Mouse (Mus musculus) myocyte (in vitro differentiated cells): ENCODE results near the gene Nosip. TPM values are rescaled to one million over a fixed set of nuclear protein-coding genes. Genes with fewer than 3 reads are reported as not detected.
A peak's percentile ranks its signal among the peaks of the same experiment; 100 is the strongest.
"Not testable (repeated sequence)": the region's sequence is repeated elsewhere in the genome, so short reads cannot be mapped to it uniquely, and the experiment has no call there.

Experiments
- H3K27me3 ChIP-seq: one replicate; pipeline ENCODE4 v1.6.1; 2011; ENCODE audit not compliant: control insufficient read depth, insufficient read depth, insufficient read length
- H3K36me3 ChIP-seq: one replicate; pipeline ENCODE4 v1.6.1; 2011; ENCODE audit not compliant: control insufficient read depth, insufficient read depth
- H3K4me2 ChIP-seq: one replicate; pipeline ENCODE4 v1.6.1; 2011; ENCODE audit warnings: low read depth, control low read depth
- H3K4me3 ChIP-seq: one replicate; pipeline ENCODE4 v1.5.1; 2011; ENCODE audit warnings: mild to moderate bottlenecking, control low read depth, moderate library complexity
- H3K79me2 ChIP-seq: one replicate; pipeline ENCODE4 v1.6.1; 2011; ENCODE audit not compliant: control insufficient read depth, insufficient read depth
- H3ac ChIP-seq: one replicate; pipeline ENCODE4 v1.6.1; 2011; ENCODE audit not compliant: control insufficient read depth, insufficient read length
- CEBPB ChIP-seq: IDR thresholded peaks from 2 replicates; pipeline ENCODE4 v1.6.1; 2011; ENCODE audit warnings: mild to moderate bottlenecking, moderate library complexity; ENCODE audit not compliant: poor library complexity, insufficient read depth, severe bottlenecking
- E2F4 ChIP-seq: IDR thresholded peaks from one replicate; pipeline ENCODE4 v1.6.1; 2011; ENCODE audit warnings: mild to moderate bottlenecking, control low read depth, moderate library complexity; ENCODE audit not compliant: insufficient read depth
- MAX ChIP-seq: IDR thresholded peaks from one replicate; pipeline ENCODE4 v1.6.1; 2011; ENCODE audit warnings: low read depth, mild to moderate bottlenecking, control low read depth
- MYOD1 ChIP-seq, 3 experiments: IDR thresholded peaks; one replicate each; pipeline ENCODE4 v1.6.1; 2011; ENCODE audit warnings: control low read depth in 2 of 3, low read depth in 2 of 3, mild to moderate bottlenecking in 2 of 3, moderate library complexity in 1 of 3; ENCODE audit not compliant: insufficient read length in 2 of 3, control insufficient read depth in 1 of 3
- MYOG ChIP-seq, 3 experiments: IDR thresholded peaks; one replicate each; pipeline ENCODE4 v1.6.1; 2011; ENCODE audit warnings: control low read depth in 2 of 3, low read depth in 2 of 3, mild to moderate bottlenecking in 2 of 3; ENCODE audit not compliant: insufficient read length in 2 of 3, control insufficient read depth in 1 of 3, insufficient read depth in 1 of 3
- POLR2A ChIP-seq: IDR thresholded peaks from one replicate; pipeline ENCODE4 v1.6.1; 2011; ENCODE audit warnings: low read depth, mild to moderate bottlenecking, control low read depth, moderate library complexity; ENCODE audit not compliant: insufficient read length
- POLR2AphosphoS2 ChIP-seq: IDR thresholded peaks from one replicate; pipeline ENCODE4 v1.6.1; 2011; ENCODE audit warnings: low read depth, control low read depth; ENCODE audit not compliant: insufficient read length
- REST ChIP-seq: IDR thresholded peaks from one replicate; pipeline ENCODE4 v1.6.1; 2011; ENCODE audit warnings: mild to moderate bottlenecking, control low read depth, moderate library complexity; ENCODE audit not compliant: insufficient read depth, insufficient read length
- SRF ChIP-seq: IDR thresholded peaks from one replicate; pipeline ENCODE4 v1.6.1; 2011; ENCODE audit warnings: low read depth; ENCODE audit not compliant: control insufficient read depth, insufficient read length
- TCF12 ChIP-seq: IDR thresholded peaks from one replicate; pipeline ENCODE4 v1.6.1; 2011; ENCODE audit warnings: mild to moderate bottlenecking, control low read depth; ENCODE audit not compliant: poor library complexity, insufficient read depth, severe bottlenecking
- TCF3 ChIP-seq: IDR thresholded peaks from one replicate; pipeline ENCODE4 v1.6.1; 2011; ENCODE audit warnings: low read depth, control low read depth; ENCODE audit not compliant: insufficient read length
- USF1 ChIP-seq: IDR thresholded peaks from one replicate; pipeline ENCODE4 v1.6.1; 2011; ENCODE audit warnings: low read depth, mild to moderate bottlenecking, control low read depth, moderate library complexity
- polyA plus RNA-seq: library from polyadenylated mRNA; unstranded; fragments of >200 nt; fragmentation: generic; extraction: Trizol; gene quantifications from one replicate; pipeline ENCODE4 v1.2.1, GENCODE M21; 2012; ENCODE audit warnings: missing spikeins

The Nosip gene
- polyA plus RNA-seq, 1 experiment = 66.1 TPM

GRCm38 (mm10) chr7:45121966-45122365 is 59.7 kb downstream of the Nosip start:
- Histone ChIP-seq H3K36me3 (peaks cover 59% of the 10 kb centered on the region), H3K79me2 (peaks cover 29% of the 10 kb centered on the region), H3K4me2 (no peak overlapping the region), H3K27me3 (no peaks in the 10 kb centered on the region), H3K4me3 (peak overlapping the region; percentile 81), H3ac (no peak overlapping the region)
- TF ChIP-seq MYOD1 (IDR thresholded peaks at IDR 0.05; ENCODE audit: control insufficient read depth in 1 of 3, insufficient read length in 2 of 3, low read depth in 2 of 3) (no peak), REST (no peak)

GRCm38 (mm10) chr7:45122561-45123185 is 60.4 kb downstream of the Nosip start:
- TF ChIP-seq E2F4 (no peak), MYOD1 (IDR thresholded peaks at IDR 0.05; ENCODE audit: control insufficient read depth in 1 of 3, insufficient read length in 2 of 3, low read depth in 2 of 3) (no peak), SRF (no peak), USF1 (no peak), REST (no peak), MAX (no peak), POLR2A (no peak), POLR2AphosphoS2 (no peak), MYOG (IDR thresholded peaks at IDR 0.05; ENCODE audit: control insufficient read depth in 1 of 3, insufficient read depth in 1 of 3, insufficient read length in 2 of 3, low read depth in 2 of 3) (no peak), CEBPB (no peak), TCF3 (no peak), TCF12 (no peak)
- H3ac ChIP-seq = peak overlapping the region; percentile 84

GRCm38 (mm10) chr7:45123186-45123570 is 60.9 kb downstream of the Nosip start:
- no peaks in the 10 kb centered on the region for H3K27me3 ChIP-seq
- H3K4me2 ChIP-seq = peak overlapping the region; percentile 94
- peak overlapping the region; percentile 84 for H3ac ChIP-seq
- peaks cover 59% of the 10 kb centered on the region for H3K36me3 ChIP-seq
- H3K79me2 ChIP-seq = peaks cover 41% of the 10 kb centered on the region
- H3K4me3 ChIP-seq = peak overlapping the region; percentile 81
- no peak for TF ChIP-seq E2F4
- peak; percentile 16 for TF ChIP-seq POLR2A

More at GRCm38 (mm10) chr7:45122561-45123185, 60.4 kb downstream of the Nosip start:
- Histone ChIP-seq H3K4me2 (peak overlapping the region; percentile 94), H3K27me3 (no peaks in the 10 kb centered on the region), H3K36me3 (peaks cover 62% of the 10 kb centered on the region), H3K79me2 (peaks cover 36% of the 10 kb centered on the region), H3K4me3 (peak overlapping the region; percentile 81)

DNA sequence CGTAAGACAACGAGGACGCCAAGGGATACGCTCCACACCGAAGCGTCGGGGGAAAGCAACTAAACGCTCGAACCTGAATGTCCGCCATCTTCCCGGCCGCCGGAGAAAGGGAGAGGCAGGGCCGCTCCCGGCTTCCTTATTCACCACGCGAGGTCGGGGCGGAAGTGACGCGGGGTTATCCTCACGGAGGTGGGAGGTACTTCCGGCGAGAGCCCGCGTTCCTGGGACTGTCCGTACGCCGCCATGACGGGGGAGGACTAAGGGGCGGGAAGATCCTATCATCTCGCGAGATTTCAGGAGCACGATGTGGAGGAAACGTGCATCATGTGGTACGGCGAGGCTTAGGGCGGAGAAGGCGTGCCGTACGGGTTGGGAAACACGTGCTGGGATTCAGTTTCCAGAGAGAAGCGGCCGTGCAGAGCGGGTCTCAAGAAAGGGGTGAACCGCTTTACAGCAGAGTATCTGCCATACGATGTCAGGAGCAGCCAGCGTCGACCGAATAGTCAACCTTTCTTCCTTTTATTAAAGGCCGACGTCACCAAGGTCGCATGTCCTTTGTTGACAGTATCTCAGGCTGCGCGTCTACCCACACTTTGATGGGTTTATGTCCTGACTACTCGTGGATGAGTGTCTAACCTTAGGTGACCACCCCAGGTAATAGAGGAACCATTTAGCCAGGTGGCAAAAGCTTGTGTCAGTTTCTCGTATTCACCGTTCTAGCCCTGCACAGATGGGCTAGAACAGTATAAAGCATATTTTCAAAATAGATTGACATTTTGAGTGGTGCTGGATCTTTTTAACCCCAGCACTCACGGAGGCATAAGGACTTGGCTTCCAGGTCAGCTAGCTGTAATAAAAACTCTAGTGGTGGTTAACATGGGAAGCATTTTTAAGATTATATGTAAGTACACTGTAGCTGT is 62.3 kb downstream of the Nosip start, which contains the start of gene Rps11:
TSS of gene Rps11 (minus strand) at position 216 of the 920 bp plus-strand sequence.
- H3K4me3 ChIP-seq = peak within 1 kb of the TSS; percentile 81
- H3K79me2 ChIP-seq = peaks cover 44% of the 10 kb centered on the region
- peaks cover 56% of the 10 kb centered on the region for H3K36me3 ChIP-seq
- H3K4me2 ChIP-seq = peak within 1 kb of the TSS; percentile 94
- peak within 1 kb of the TSS; percentile 84 for H3ac ChIP-seq
- TF ChIP-seq CEBPB (no peak), MYOG (IDR thresholded peaks at IDR 0.05; ENCODE audit: control insufficient read depth in 1 of 3, insufficient read depth in 1 of 3, insufficient read length in 2 of 3, low read depth in 2 of 3) (no peak), MAX (peak; percentile 92), USF1 (peak; percentile 95), SRF (no peak), TCF3 (no peak), POLR2A (peak; percentile 95), TCF12 (no peak), MYOD1 (IDR thresholded peaks at IDR 0.05; ENCODE audit: control insufficient read depth in 1 of 3, insufficient read length in 2 of 3, low read depth in 2 of 3) (peak in 1 of 3 experiments; percentile 47), REST (no peak), POLR2AphosphoS2 (peak; percentile 99), E2F4 (peak; percentile 43)
- no peaks in the 10 kb centered on the region for H3K27me3 ChIP-seq

- Histone ChIP-seq H3K79me2 (peaks cover 44% of the 10 kb centered on the region), H3ac (no peak overlapping the region), H3K4me2 (peak overlapping the region; percentile 77), H3K27me3 (no peaks in the 10 kb centered on the region), H3K4me3 (peak overlapping the region; percentile 81), H3K36me3 (peaks cover 51% of the 10 kb centered on the region)
- TF ChIP-seq MYOG (IDR thresholded peaks at IDR 0.05; ENCODE audit: control insufficient read depth in 1 of 3, insufficient read depth in 1 of 3, insufficient read length in 2 of 3, low read depth in 2 of 3) (no peak), TCF3 (no peak), POLR2AphosphoS2 (peak; percentile 75), MYOD1 (IDR thresholded peaks at IDR 0.05; ENCODE audit: control insufficient read depth in 1 of 3, insufficient read length in 2 of 3, low read depth in 2 of 3) (no peak)
These were observed 62.9 kb downstream of the Nosip start for GRCm38 (mm10) chr7:45125144-45125600.

DNA sequence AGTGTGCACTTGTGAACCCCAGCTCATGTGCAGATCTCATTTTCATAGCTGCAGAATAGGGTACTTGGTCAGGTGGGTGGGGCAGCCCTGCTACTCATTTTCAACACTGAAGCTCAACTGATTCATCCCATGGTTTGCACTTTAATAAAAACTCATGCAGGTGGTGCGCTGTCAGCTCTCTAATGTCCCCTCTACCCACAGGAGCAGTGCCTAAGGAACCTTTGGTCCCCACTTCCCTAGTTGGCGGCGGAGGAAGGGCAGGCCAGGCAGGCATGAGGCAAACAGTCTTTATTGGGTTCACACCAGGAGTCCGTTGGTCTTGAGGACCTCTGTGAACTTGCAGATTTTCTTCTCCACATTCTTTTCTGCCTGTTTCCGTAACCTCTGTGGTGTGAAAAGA is 63.4 kb downstream of the Nosip start:
- peak overlapping the region; percentile 99 for H3K4me2 ChIP-seq
- H3K79me2 ChIP-seq = peaks cover 44% of the 10 kb centered on the region
- peaks cover 46% of the 10 kb centered on the region for H3K36me3 ChIP-seq
- not testable (repeated sequence) for H3K27me3 ChIP-seq
- peak overlapping the region; percentile 81 for H3K4me3 ChIP-seq
- H3ac ChIP-seq = peak overlapping the region; percentile 63
